Mouse (Mus musculus) heart, embryonic 16.5 days (tissue): ENCODE measurements around the gene Tbx21. TPM values are rescaled to one million over a fixed set of nuclear protein-coding genes. Genes with fewer than 3 reads are reported as not detected.
A peak's percentile ranks its signal among the peaks of the same experiment; 100 is the strongest.

Experiments
- ATAC-seq: fragments of 200-750 bp; cut with Nextera tagmentation; replicated peaks from 2 replicates; pipeline ENCODE4 v1.8.0; 2017; ENCODE audit warnings: moderate number of reproducible peaks; ENCODE audit not compliant: insufficient read depth, low FRiP score; ENCODE audit errors: extremely low read depth
- H3K27ac ChIP-seq: fragments of 300-500 bp; sonication (generic); 2 replicates; pipeline ENCODE4 v1.5.1; 2014; ENCODE audit warnings: mild to moderate bottlenecking, low read length, control low read depth, moderate library complexity
- H3K27me3 ChIP-seq: fragments of 300-500 bp; sonication (generic); 2 replicates; pipeline ENCODE4 v1.6.1; 2014; ENCODE audit warnings: low read length, mixed read lengths; ENCODE audit not compliant: control insufficient read depth, insufficient read depth
- H3K36me3 ChIP-seq: fragments of 300-500 bp; sonication (generic); 2 replicates; pipeline ENCODE4 v1.6.1; 2014; ENCODE audit not compliant: control insufficient read depth, insufficient read depth
- H3K4me1 ChIP-seq: fragments of 300-500 bp; sonication (generic); 2 replicates; pipeline ENCODE4 v1.6.1; 2014; ENCODE audit warnings: low read length, mixed read lengths; ENCODE audit not compliant: control insufficient read depth, insufficient read depth
- H3K4me2 ChIP-seq: fragments of 300-500 bp; sonication (generic); 2 replicates; pipeline ENCODE4 v1.6.1; 2014; ENCODE audit warnings: low read depth, mild to moderate bottlenecking, control low read depth, low read length
- H3K4me3 ChIP-seq: fragments of 300-500 bp; sonication (generic); 2 replicates; pipeline ENCODE4 v1.5.1; 2014; ENCODE audit warnings: mild to moderate bottlenecking, control low read depth, low read length
- H3K9ac ChIP-seq: fragments of 300-500 bp; sonication (generic); 2 replicates; pipeline ENCODE4 v1.6.1; 2014; ENCODE audit warnings: low read length, control low read depth
- H3K9me3 ChIP-seq: fragments of 300-500 bp; sonication (generic); replicated peaks from 2 replicates; pipeline ENCODE4 v1.6.1; 2016; ENCODE audit warnings: low read length; ENCODE audit not compliant: control insufficient read depth
- WGBS: fragments of 180-500 bp; shearing (Covaris S2); extraction: QIAGEN DNeasy Blood & Tissue Kit; methylation state at CpG from one replicate; pipeline ENCODE4 v1.1.7; 2014; 5-methylcytosine and 5-hydroxymethylcytosine counted together
- polyA plus RNA-seq: library from polyadenylated mRNA; unstranded; fragments of >200 nt; fragmentation: Nextera tagmentation; extraction: Ambion mirVana; gene quantifications from 2 replicates; pipeline ENCODE4 v1.2.1, GENCODE M21; 2015

Gene Tbx21
- polyA plus RNA-seq, 1 experiment from 2014 or later: 0.46 TPM

GRCm38 (mm10) chr11:97065538-97066295, 49.4 kb downstream of the Tbx21 start:
- no peak overlapping the region for H3K4me2 ChIP-seq
- H3K4me1 ChIP-seq: peaks cover 2% of the 10 kb centered on the region; the same call in 1 of the 2 replicates
- ATAC-seq: no peak
- H3K9ac ChIP-seq: no peak overlapping the region
- H3K4me3 ChIP-seq: no peak overlapping the region
- peaks cover 4% of the 10 kb centered on the region for H3K36me3 ChIP-seq
- no peaks in the 10 kb centered on the region for H3K27me3 ChIP-seq
- WGBS: 71% methylated on average over 12 of the region's 12 CpGs
- no peaks in the 10 kb centered on the region for H3K9me3 ChIP-seq
- H3K27ac ChIP-seq: no peak overlapping the region

- ATAC-seq: no peak
- Histone ChIP-seq H3K4me2 (no peak overlapping the region), H3K9me3 (no peaks in the 10 kb centered on the region), H3K27ac (no peak overlapping the region), H3K36me3 (peaks cover 6% of the 10 kb centered on the region), H3K27me3 (no peaks in the 10 kb centered on the region), H3K4me3 (no peak overlapping the region), H3K4me1 (peaks cover 2% of the 10 kb centered on the region; the same call in 1 of the 2 replicates), H3K9ac (no peak overlapping the region)
- WGBS: 77% methylated on average over 3 of the region's 3 CpGs
Observed at GRCm38 (mm10) chr11:97063921-97064295, 51.2 kb downstream of the Tbx21 start.

- no peaks in the 10 kb centered on the region for H3K27me3 ChIP-seq
- H3K27ac ChIP-seq: no peak overlapping the region
- H3K4me3 ChIP-seq: no peak overlapping the region
- 58% methylated on average over 9 of the region's 9 CpGs for WGBS
- H3K9me3 ChIP-seq: no peaks in the 10 kb centered on the region
- no peak for ATAC-seq
- no peak overlapping the region for H3K9ac ChIP-seq
- H3K4me1 ChIP-seq: peaks cover 2% of the 10 kb centered on the region; the same call in 1 of the 2 replicates
- H3K36me3 ChIP-seq: peaks cover 10% of the 10 kb centered on the region
- no peak overlapping the region for H3K4me2 ChIP-seq
Observed at GRCm38 (mm10) chr11:97063274-97063920, 51.7 kb downstream of the Tbx21 start.

- Histone ChIP-seq H3K36me3 (peaks cover 33% of the 10 kb centered on the region), H3K9me3 (no peaks in the 10 kb centered on the region), H3K4me1 (peaks cover 16% of the 10 kb centered on the region), H3K27me3 (no peaks in the 10 kb centered on the region), H3K4me3 (no peak overlapping the region), H3K4me2 (peak overlapping the region; percentile 93), H3K9ac (no peak overlapping the region; the same call in 1 of the 2 replicates), H3K27ac (no peak overlapping the region)
- WGBS: 19% methylated on average over 11 of the region's 11 CpGs
- no peak for ATAC-seq
Observed at GRCm38 (mm10) chr11:97052219-97052646, 62.9 kb downstream of the Tbx21 start.

DNA sequence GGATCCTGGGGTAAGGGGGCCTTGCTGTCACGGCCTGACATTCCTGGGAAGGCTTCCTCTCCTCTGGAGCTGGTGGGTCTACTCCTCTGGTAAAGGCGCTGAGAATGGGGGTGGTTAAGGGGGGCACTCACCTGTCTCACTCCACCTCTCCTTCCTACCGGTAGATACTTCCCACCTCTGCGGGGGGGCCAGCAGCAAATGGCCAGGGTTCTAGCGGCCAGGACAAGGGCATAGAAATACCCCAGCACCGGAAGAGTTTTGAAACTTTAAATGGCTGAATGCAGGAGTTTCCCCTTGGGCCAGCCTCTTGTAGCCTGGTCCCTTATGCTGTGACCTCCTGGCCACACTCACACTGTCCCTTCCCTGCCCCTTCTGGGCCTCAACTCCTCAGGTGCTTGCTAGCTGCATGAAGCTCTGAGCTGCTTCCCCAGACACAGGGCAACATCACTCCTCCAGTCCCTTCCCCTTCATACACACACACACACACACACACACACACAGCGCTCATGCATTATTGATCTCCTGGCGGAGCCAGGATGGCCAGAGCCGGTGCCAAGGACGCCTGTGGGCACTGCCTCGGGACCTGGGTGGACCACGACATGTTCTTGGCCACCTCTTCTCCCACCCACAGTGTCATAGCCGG, 64.1 kb downstream of the Tbx21 start:
- peaks cover 30% of the 10 kb centered on the region for H3K36me3 ChIP-seq
- ATAC-seq: no peak
- peak overlapping the region; percentile 58; the same call in 1 of the 2 replicates for H3K27ac ChIP-seq

DNA sequence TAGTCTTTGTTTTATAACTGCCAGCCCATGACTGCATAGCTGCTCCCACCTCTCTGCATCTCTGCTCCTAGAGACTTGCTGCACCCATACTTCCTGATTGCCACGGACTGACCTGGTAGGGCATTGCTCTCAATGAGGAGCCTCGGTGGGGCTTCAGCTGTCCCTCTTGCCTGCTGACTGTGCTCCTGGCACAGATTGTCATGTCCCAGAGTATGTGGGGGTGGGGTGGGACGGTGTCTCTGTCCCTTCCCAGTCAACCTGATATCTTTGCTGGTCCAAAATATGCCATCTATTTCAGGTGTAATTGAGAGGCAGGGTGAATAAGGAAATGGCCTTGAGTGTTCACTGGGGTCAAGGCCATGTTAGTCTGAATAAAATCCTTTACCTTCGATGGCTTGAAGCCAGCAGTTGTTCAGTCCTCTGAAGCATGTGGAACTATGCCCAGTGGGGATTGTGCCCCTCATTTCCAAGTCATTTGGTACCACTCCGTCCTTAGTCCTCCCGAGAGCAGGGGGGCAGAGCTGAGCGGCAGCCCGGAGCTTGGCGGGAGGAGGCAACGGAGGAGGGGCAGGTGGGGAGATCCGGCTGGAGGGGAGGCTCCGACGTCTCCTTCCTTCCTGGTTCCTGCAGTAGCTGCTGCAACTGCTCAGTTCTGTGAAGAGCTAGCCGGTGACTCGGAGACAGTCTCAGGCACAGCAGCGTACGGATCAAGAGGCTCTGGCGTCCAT, 64.8 kb downstream of the Tbx21 start, which contains the start of gene Osbpl7:
Osbpl7 (plus strand) TSS at position 413 of the 728 bp plus-strand sequence.
- H3K27ac ChIP-seq: peak within 1 kb of the TSS; percentile 58; the same call in 1 of the 2 replicates
- peak; percentile 78 for ATAC-seq
- peaks cover 26% of the 10 kb centered on the region for H3K36me3 ChIP-seq
- H3K27me3 ChIP-seq: no peaks in the 10 kb centered on the region
- H3K4me1 ChIP-seq: peaks cover 16% of the 10 kb centered on the region
- no peaks in the 10 kb centered on the region for H3K9me3 ChIP-seq
- peak within 1 kb of the TSS; percentile 91 for H3K4me3 ChIP-seq
- 6% methylated on average over 18 of the region's 18 CpGs for WGBS
- H3K9ac ChIP-seq: peak within 1 kb of the TSS; percentile 90
- H3K4me2 ChIP-seq: peak within 1 kb of the TSS; percentile 93

More for the DNA sequence above, 64.1 kb downstream of the Tbx21 start:
- 22% methylated on average over 13 of the region's 13 CpGs for WGBS
- Histone ChIP-seq H3K4me3 (peak overlapping the region; percentile 91), H3K4me2 (peak overlapping the region; percentile 93), H3K9ac (peak overlapping the region; percentile 90), H3K27me3 (no peaks in the 10 kb centered on the region), H3K4me1 (peaks cover 16% of the 10 kb centered on the region), H3K9me3 (no peaks in the 10 kb centered on the region)

DNA sequence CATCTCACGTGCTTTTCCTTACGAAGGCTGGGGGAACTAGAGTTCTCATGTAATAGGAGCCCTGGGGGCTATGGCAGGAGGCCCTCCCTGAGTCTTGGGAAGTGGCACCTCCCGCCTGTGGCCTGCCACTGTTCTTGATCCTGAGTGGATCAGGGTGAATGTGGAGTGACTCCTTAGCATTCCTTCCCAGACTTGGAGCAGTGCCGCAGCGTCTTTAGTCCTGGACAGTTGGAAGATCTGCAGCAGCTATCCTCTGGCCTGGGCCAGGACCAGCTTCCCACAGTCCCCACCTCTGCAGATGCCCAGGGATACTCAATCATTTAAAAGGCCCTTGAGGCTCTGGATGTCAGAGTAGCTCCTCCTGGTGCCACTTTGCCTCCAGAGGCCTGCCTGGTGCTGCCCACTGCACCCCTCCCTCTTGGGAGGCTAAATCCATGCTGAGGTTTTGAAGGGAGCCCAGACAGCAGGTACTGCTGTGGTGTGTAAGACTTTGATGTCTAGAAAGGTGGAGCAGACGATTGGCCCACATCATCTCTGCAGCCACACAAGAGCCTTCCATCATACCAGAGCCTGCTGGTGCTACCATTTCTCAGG, 65.5 kb downstream of the Tbx21 start:
- H3K27ac ChIP-seq: no peak overlapping the region
- no peaks in the 10 kb centered on the region for H3K27me3 ChIP-seq
- H3K4me3 ChIP-seq: no peak overlapping the region
- H3K9ac ChIP-seq: no peak overlapping the region
- ATAC-seq: no peak
- H3K36me3 ChIP-seq: peaks cover 19% of the 10 kb centered on the region
- WGBS: 78% methylated on average over 6 of the region's 6 CpGs
- H3K4me2 ChIP-seq: no peak overlapping the region
- H3K4me1 ChIP-seq: peaks cover 16% of the 10 kb centered on the region
- no peaks in the 10 kb centered on the region for H3K9me3 ChIP-seq

- H3K9ac ChIP-seq: no peak overlapping the region
- no peak for ATAC-seq
- H3K4me2 ChIP-seq: no peak overlapping the region
- no peak overlapping the region for H3K27ac ChIP-seq
- no peaks in the 10 kb centered on the region for H3K27me3 ChIP-seq
- no peaks in the 10 kb centered on the region for H3K9me3 ChIP-seq
- peaks cover 16% of the 10 kb centered on the region for H3K4me1 ChIP-seq
- peaks cover 16% of the 10 kb centered on the region; the same call in 1 of the 2 replicates for H3K36me3 ChIP-seq
- no peak overlapping the region for H3K4me3 ChIP-seq
- 70% methylated on average over 8 of the region's 8 CpGs for WGBS
Observed at GRCm38 (mm10) chr11:97048090-97048650, 67.0 kb downstream of the Tbx21 start.
